Mouse (Mus musculus): ENCODE data around the gene Setd1b. TPM values are rescaled to one million over a fixed set of nuclear protein-coding genes. Genes with fewer than 3 reads are reported as not detected.

The Setd1b gene
- polyA plus RNA-seq, 1 experiment from 2014 or later, result 7.4 TPM

DNA sequence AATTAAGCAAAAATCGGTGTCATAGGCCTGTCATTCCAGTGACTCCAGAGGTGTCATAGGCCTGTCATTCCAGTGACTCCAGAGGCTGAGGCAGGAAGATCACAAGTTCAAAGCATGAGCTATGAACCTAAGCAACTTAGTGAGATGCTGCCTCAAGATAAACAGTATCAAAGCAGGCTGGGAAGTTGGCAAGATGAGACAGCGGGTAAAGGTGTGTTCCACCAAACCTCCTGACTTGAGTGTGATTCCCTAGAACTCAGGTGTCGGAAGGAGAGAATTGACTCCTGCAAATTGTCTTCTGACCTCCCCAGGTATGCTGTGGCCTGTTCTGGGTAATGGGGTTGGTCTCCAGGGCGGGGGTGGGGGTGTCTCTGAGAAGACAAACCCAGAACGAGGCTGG lies 27.3 kb downstream of the Setd1b start, which contains the start of gene Psmd9:
TSS of gene Psmd9 (plus strand) at position 130 of the 400 bp plus-strand sequence.
- H3K9me3 ChIP-seq (replicated peaks), result no peaks in the 10 kb centered on the region
- H3K4me1 ChIP-seq (replicated peaks), result peaks cover 6% of the 10 kb centered on the region; the same call in 1 of the 2 replicates
- H3K27ac ChIP-seq (ENCODE audit: poor library complexity, severe bottlenecking), result no peak within 1 kb of the TSS
- no peak within 1 kb of the TSS for H3K9ac ChIP-seq
- H3K4me2 ChIP-seq, result no peak within 1 kb of the TSS
- no peak for ATAC-seq (ENCODE audit: insufficient number of reproducible peaks, low FRiP score)
- no peaks in the 10 kb centered on the region for H3K27me3 ChIP-seq (replicated peaks)
- peaks cover 25% of the 10 kb centered on the region for H3K36me3 ChIP-seq
- 83% methylated on average over 5 of the region's 5 CpGs for WGBS
- H3K4me3 ChIP-seq, result no peak within 1 kb of the TSS

DNA sequence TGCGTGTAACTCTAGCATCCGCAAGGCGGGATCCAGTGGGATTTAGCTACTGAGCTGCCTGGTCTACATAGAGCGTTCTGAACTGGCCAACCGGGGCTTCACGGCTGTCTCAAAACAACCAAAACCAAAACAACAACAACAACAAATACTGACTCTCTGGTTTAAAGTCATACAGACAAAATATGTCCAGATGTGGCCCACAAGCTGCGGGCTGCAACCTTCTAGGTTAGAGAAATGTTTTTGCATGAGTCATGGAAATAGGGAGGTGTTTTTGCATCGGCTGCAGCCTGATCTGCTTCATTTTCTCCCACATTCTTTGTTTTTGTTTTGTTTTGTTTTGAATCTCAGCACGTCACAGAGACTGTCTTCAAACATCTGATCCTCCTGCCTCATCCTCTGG lies 28.4 kb downstream of the Setd1b start:
- Histone ChIP-seq H3K27ac (ENCODE audit: poor library complexity, severe bottlenecking) (no peak overlapping the region), H3K9ac (no peak overlapping the region), H3K4me1 (replicated peaks) (peaks cover 6% of the 10 kb centered on the region; the same call in 1 of the 2 replicates), H3K36me3 (peaks cover 20% of the 10 kb centered on the region), H3K27me3 (replicated peaks) (no peaks in the 10 kb centered on the region), H3K4me2 (no peak overlapping the region), H3K4me3 (no peak overlapping the region), H3K9me3 (replicated peaks) (no peaks in the 10 kb centered on the region)
- no peak for ATAC-seq (ENCODE audit: insufficient number of reproducible peaks, low FRiP score)
- 81% methylated on average over 9 of the region's 9 CpGs for WGBS

DNA sequence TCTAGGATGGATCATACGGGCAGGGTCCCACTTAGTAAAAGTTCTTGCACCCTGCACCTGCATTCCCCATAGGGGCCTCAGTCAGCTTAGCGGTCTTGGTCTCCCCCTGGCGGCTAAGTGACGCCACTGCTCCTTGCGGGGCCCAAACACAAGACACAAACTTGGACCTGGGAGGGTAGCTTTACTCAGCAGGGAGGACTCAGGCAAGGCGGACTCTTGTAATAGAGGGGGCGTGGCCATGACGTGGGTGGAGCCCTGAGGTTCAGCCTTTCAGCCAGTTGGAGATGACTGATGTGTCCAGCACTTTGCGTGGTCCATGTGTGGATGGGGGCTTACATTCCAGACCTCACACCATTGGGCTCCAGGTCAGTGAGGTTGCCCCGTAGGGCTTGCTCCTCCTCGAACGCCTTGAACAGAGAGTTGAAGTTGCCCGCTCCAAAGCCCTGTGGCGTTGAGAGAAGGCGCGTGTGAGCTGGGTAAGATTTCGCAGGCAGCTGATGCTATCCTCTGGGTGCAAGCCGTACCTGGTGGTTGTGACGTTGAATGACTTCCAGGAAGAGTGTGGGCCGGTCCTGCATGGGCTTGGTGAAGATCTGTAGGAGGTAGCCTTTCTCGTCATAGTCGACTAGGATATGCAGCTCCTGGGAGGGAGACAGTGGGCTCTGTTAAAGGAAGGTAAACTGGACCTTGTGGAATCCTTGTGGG lies 29.8 kb downstream of the Setd1b start:
- peak overlapping the region; percentile 8; the same call in 1 of the 2 replicates for H3K9ac ChIP-seq
- peak; percentile 69 for ATAC-seq (ENCODE audit: insufficient number of reproducible peaks, low FRiP score)
- H3K4me2 ChIP-seq, result peak overlapping the region; percentile 55
- WGBS, result 16% methylated on average over 22 of the region's 22 CpGs
- no peaks in the 10 kb centered on the region for H3K9me3 ChIP-seq (replicated peaks)
- peak overlapping the region; percentile 28; the same call in 1 of the 2 replicates for H3K4me3 ChIP-seq
- peaks cover 6% of the 10 kb centered on the region for H3K36me3 ChIP-seq
- H3K4me1 ChIP-seq (replicated peaks), result peaks cover 6% of the 10 kb centered on the region; the same call in 1 of the 2 replicates
- no peaks in the 10 kb centered on the region for H3K27me3 ChIP-seq (replicated peaks)
- H3K27ac ChIP-seq (ENCODE audit: poor library complexity, severe bottlenecking), result no peak overlapping the region

DNA sequence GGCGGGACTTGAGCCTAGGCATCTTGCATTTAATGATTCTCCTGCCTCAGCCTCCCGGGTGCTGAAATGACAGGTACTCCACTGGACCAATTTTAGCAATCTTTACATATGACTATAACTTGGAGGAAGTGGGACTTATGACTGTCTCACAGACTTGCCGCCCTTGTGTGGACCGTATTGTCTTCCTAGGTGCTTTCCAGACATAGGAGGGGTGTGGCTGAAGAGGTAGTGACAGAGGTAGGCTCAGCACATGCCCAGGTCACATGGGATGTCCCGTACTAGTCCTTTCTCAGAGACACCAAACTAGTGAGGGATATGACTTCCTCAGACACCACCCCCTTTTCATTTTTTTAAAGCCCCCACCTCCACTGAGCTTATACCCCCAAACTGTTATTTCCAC lies 36.8 kb downstream of the Setd1b start:
- Histone ChIP-seq H3K4me1 (replicated peaks) (0 out of 2 replicates have a peak, but pooled peaks cover 3% of the 10 kb centered on the region), H3K36me3 (no peaks in the 10 kb centered on the region), H3K4me3 (no peak overlapping the region), H3K27me3 (replicated peaks) (no peaks in the 10 kb centered on the region; the same call in none of the 2 replicates), H3K4me2 (no peak overlapping the region), H3K27ac (ENCODE audit: poor library complexity, severe bottlenecking) (no peak overlapping the region), H3K9me3 (replicated peaks) (peaks cover 5% of the 10 kb centered on the region; the same call in 1 of the 2 replicates), H3K9ac (no peak overlapping the region)
- 73% methylated on average over 5 of the region's 5 CpGs for WGBS
- no peak for ATAC-seq (ENCODE audit: insufficient number of reproducible peaks, low FRiP score)

GRCm38 (mm10) chr5:123180390-123180789 lies 38.4 kb downstream of the Setd1b start:
- Histone ChIP-seq H3K27ac (ENCODE audit: poor library complexity, severe bottlenecking) (no peak overlapping the region), H3K27me3 (replicated peaks) (no peaks in the 10 kb centered on the region; the same call in none of the 2 replicates), H3K4me2 (no peak overlapping the region), H3K4me3 (no peak overlapping the region), H3K9me3 (replicated peaks) (peaks cover 5% of the 10 kb centered on the region; the same call in 1 of the 2 replicates), H3K9ac (no peak overlapping the region), H3K36me3 (no peaks in the 10 kb centered on the region), H3K4me1 (replicated peaks) (0 out of 2 replicates have a peak, but pooled peaks cover 3% of the 10 kb centered on the region)
- WGBS, result 89% methylated on average over 15 of the region's 15 CpGs
- ATAC-seq (ENCODE audit: insufficient number of reproducible peaks, low FRiP score), result no peak

- Histone ChIP-seq H3K4me2 (no peak overlapping the region), H3K36me3 (no peaks in the 10 kb centered on the region), H3K27ac (ENCODE audit: poor library complexity, severe bottlenecking) (no peak overlapping the region), H3K9ac (no peak overlapping the region), H3K9me3 (replicated peaks) (peaks cover 5% of the 10 kb centered on the region; the same call in 1 of the 2 replicates), H3K27me3 (replicated peaks) (no peaks in the 10 kb centered on the region; the same call in none of the 2 replicates), H3K4me1 (replicated peaks) (0 out of 2 replicates have a peak, but pooled peaks cover 7% of the 10 kb centered on the region), H3K4me3 (no peak overlapping the region)
- 72% methylated on average over 6 of the region's 6 CpGs for WGBS
- ATAC-seq (ENCODE audit: insufficient number of reproducible peaks, low FRiP score), result no peak
Measured at GRCm38 (mm10) chr5:123181536-123181935, 39.5 kb downstream of the Setd1b start.

DNA sequence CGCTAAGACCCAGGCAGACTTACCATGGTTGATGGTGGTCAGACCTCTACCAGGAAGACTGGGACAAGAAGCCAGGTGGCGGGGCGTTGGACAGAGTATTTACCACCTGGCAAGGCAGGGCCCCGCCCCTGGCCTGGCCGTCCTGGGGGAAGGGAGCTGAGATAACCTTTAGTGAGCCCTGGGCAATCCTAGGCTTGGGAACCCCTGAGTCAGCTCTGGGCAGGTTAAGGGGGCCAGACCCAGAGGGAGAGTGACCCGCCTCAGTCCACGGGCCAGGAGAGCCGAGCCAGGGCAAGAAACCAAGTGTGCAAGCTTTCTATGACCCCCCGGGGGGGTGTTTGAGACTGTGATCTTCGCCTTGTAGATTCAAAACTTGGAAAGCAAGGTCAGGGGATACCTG lies 40.7 kb downstream of the Setd1b start, which contains the start of gene Hpd:
TSS of gene Hpd (minus strand) at position 77 of the 400 bp plus-strand sequence.
- no peak within 1 kb of the TSS for H3K4me2 ChIP-seq
- no peak within 1 kb of the TSS for H3K9ac ChIP-seq
- ATAC-seq (ENCODE audit: insufficient number of reproducible peaks, low FRiP score), result no peak
- H3K36me3 ChIP-seq, result no peaks in the 10 kb centered on the region
- H3K27me3 ChIP-seq (replicated peaks), result no peaks in the 10 kb centered on the region; the same call in none of the 2 replicates
- 0 out of 2 replicates have a peak, but pooled peaks cover 7% of the 10 kb centered on the region for H3K4me1 ChIP-seq (replicated peaks)
- 72% methylated on average over 10 of the region's 10 CpGs for WGBS
- no peak within 1 kb of the TSS for H3K27ac ChIP-seq (ENCODE audit: poor library complexity, severe bottlenecking)
- peaks cover 5% of the 10 kb centered on the region; the same call in 1 of the 2 replicates for H3K9me3 ChIP-seq (replicated peaks)
- no peak within 1 kb of the TSS for H3K4me3 ChIP-seq

DNA sequence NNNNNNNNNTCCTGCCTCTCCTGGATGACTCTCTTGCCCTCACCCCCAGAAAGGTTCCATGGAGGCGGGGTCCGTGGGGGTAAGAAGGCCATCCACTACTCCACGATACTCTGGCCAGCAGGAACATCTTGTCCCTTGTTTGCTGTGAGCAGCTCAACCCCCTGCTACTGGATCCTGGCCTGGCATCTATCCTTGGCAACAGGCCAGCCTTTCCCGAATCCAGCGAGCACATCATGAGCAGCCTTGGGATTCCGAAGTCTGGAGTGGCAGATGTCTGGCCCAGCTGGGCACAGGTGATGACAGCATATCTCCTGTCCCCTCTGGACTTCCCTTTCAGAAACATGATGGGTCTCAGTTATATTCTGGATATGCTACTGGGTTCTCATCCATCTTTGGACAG lies 44.0 kb downstream of the Setd1b start:
- WGBS, result 49% methylated on average over 6 of the region's 6 CpGs
- H3K4me3 ChIP-seq, result no peak overlapping the region
- 0 out of 2 replicates have a peak, but pooled peaks cover 7% of the 10 kb centered on the region for H3K4me1 ChIP-seq (replicated peaks)
- H3K36me3 ChIP-seq, result no peaks in the 10 kb centered on the region
- H3K9ac ChIP-seq, result no peak overlapping the region
- H3K27ac ChIP-seq (ENCODE audit: poor library complexity, severe bottlenecking), result no peak overlapping the region
- no peak overlapping the region for H3K4me2 ChIP-seq
- no peaks in the 10 kb centered on the region for H3K9me3 ChIP-seq (replicated peaks)
- no peaks in the 10 kb centered on the region; the same call in none of the 2 replicates for H3K27me3 ChIP-seq (replicated peaks)
- no peak for ATAC-seq (ENCODE audit: insufficient number of reproducible peaks, low FRiP score)

GRCm38 (mm10) chr5:123187306-123187705 lies 45.3 kb downstream of the Setd1b start:
- 86% methylated on average over 3 of the region's 3 CpGs for WGBS
- no peak overlapping the region for H3K27ac ChIP-seq (ENCODE audit: poor library complexity, severe bottlenecking)
- H3K36me3 ChIP-seq, result no peaks in the 10 kb centered on the region
- H3K9me3 ChIP-seq (replicated peaks), result no peaks in the 10 kb centered on the region
- ATAC-seq (ENCODE audit: insufficient number of reproducible peaks, low FRiP score), result no peak
- H3K4me3 ChIP-seq, result no peak overlapping the region
- H3K27me3 ChIP-seq (replicated peaks), result no peaks in the 10 kb centered on the region; the same call in 1 of the 2 replicates
- no peak overlapping the region for H3K4me2 ChIP-seq
- no peak overlapping the region for H3K9ac ChIP-seq
- 0 out of 2 replicates have a peak, but pooled peaks cover 4% of the 10 kb centered on the region for H3K4me1 ChIP-seq (replicated peaks)

GRCm38 (mm10) chr5:123190912-123191311 lies 48.9 kb downstream of the Setd1b start:
- Histone ChIP-seq H3K9ac (no peak overlapping the region), H3K4me2 (no peak overlapping the region), H3K36me3 (no peaks in the 10 kb centered on the region), H3K4me3 (no peak overlapping the region), H3K4me1 (replicated peaks) (0 out of 2 replicates have a peak, but pooled peaks cover 3% of the 10 kb centered on the region), H3K27ac (ENCODE audit: poor library complexity, severe bottlenecking) (no peak overlapping the region), H3K27me3 (replicated peaks) (peaks cover 7% of the 10 kb centered on the region; the same call in 1 of the 2 replicates), H3K9me3 (replicated peaks) (no peaks in the 10 kb centered on the region)
- ATAC-seq (ENCODE audit: insufficient number of reproducible peaks, low FRiP score), result no peak
- 69% methylated on average over 3 of the region's 3 CpGs for WGBS

- Histone ChIP-seq H3K4me1 (replicated peaks) (no peaks in the 10 kb centered on the region), H3K9me3 (replicated peaks) (no peaks in the 10 kb centered on the region), H3K9ac (no peak overlapping the region), H3K27me3 (replicated peaks) (peaks cover 7% of the 10 kb centered on the region; the same call in 1 of the 2 replicates), H3K4me3 (no peak overlapping the region), H3K4me2 (no peak overlapping the region), H3K27ac (ENCODE audit: poor library complexity, severe bottlenecking) (no peak overlapping the region), H3K36me3 (no peaks in the 10 kb centered on the region)
- ATAC-seq (ENCODE audit: insufficient number of reproducible peaks, low FRiP score), result no peak
- WGBS, result 55% methylated on average over 6 of the region's 6 CpGs
Measured at GRCm38 (mm10) chr5:123191427-123191826, 49.4 kb downstream of the Setd1b start.
